Mouse (Mus musculus): ENCODE measurements around the gene Iqcb1.

The Iqcb1 gene

DNA sequence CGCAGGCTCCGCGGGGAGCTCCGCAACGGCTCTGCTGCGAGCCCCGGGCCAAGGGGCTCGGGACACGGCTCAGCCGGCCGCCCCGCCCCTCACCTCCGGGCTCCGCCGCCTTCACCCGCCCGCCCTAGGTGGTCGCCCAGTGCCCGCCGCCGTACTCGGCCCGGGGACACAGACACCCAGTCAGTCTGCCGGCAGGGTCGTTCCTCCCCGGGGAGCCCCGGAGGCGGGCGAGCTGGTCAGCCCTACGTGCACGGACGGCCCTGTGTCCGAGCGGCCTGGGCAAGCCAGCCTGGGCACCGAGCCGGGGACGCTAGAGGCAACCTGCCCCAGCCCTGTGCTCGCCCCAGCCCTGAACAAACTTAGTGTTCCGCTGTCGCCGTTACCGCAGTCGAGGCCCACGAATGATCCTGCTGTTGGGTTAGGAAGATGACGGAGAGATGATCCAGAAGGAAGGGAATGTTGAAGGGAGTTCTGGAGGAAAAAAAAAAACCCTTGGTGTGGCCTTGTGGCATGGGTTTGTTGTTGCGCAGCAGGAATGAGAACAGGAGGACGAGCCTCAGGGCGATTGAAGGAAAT is 47.2 kb downstream of the Iqcb1 start:
- peak; percentile 48 for DNase-seq (ENCODE audit: low spot score)

DNA sequence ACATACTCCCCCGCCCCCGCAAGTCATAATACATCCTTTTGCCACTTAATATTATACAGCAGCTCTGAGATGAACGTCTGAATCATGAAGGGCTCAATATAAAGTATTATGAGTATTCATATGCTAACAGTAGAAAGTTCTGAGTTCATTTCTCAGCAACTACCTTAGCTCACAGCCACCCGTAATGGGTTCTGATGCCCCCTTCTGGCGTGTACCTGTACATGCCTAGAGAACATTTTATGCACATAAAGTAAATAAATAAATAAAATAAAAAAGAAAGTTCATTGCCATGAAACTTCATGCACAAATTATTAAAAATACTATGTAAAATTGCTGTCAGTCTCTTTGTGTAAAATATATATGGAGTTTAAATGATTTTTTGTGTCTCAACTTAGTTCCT is 49.1 kb downstream of the Iqcb1 start:
- no peak for DNase-seq (ENCODE audit: low spot score)

DNA sequence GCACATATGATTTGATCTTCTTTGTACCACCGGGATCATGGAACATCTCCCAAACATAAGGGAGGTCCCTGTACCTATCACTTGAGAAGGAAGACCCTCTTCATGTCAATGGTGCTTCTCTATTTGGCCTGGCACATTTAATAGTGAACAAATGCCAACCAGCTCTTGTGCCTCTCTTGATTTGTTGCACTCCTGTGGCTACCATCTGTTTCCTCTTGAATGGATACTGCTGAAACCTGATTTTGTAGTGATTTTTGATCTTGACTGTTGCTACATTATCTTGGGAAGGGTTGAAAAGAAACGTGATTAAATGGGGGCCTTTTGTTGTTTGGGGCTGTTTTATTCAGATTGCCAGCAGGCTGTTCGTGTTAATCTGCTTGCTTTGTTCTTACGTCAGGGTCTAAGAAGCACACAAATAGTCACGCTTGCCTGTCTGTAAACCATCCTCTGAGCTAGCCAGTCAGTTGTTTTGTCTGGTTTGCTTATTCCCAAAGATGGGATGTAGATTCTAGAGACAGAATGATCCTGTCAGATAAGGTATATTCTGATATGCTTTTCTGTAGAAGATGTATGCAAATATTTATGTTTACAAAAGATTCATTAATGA is 54.7 kb downstream of the Iqcb1 start:
- DNase-seq (ENCODE audit: low spot score) = no peak

DNA sequence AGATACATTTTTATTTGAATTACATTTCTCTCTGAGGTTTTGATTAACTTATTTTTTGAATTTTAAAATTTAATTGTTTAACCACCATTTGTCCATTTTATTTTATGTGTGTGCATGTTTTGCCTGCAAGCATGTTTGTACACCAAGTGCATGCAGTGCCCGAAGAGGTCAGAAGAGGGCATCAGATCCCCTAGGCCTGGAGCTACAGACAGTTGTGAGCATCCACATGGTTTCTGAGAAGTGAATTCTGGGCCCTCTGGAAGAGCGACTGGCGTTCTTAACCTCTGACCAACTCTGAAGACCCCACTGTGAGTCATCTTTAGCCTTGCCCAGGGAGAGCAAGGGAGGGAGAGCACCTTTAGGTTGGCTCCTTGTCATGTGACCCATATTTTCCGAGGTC is 56.7 kb downstream of the Iqcb1 start:
- DNase-seq (ENCODE audit: low spot score) = no peak

DNA sequence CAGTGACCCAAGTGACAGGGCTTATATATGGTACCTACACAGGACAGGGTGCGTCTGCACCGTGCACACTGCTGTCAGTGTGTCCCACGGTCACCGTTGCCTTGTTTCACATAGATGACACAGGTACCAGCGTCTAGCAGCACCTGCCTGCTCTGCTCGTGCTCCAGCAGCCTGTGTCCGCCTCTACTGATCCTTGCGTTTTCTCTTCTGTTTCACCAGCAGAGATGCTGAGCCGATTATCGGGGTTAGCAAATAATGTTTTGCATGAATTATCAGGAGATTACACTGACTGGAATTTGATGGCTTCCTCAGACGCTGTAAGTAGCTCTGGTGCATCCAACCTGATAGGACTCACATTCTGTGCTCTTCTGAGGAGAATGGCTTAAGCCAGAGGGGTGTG is 57.7 kb downstream of the Iqcb1 start:
- DNase-seq (ENCODE audit: low spot score) = no peak

DNA sequence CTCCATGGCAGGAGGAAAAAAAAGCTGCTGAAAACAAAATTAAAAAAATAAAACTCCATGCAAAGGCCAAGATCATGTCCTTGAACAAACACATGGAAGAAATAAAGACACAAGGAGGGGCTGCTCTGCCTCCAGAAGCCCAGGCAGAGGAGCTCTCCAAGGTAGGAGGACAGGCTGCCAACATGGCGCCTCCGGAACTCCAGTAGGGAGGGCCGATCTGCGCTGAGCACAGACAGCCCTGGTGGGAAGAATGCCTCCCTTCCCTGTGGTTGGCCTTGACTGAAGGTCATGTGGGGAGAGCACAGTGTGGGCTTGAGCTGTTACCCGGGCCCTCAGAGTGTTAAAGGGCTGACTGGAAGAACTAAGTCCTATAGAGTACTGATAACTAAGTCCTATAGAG is 59.4 kb downstream of the Iqcb1 start:
- DNase-seq (ENCODE audit: low spot score) = no peak

DNA sequence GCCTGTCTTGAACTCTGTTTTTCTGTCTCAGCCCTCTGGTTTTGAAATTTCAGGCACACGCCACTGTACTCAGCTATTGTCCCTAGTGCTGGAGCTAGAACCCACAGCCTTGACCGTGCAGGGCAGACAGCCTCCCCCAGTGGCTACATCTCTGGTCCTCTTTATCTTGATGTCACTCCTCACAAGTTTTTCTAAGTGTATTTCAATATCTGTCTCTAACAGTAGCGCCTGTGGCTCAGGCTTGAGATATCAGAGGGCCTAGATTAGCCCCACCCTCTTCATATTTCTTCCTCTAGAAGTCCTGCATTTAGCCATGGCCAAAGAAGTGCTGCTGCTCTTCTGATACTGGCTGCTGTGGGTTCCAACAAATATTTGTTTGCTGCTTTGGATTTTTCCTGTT is 62.4 kb downstream of the Iqcb1 start:
- no peak for DNase-seq (ENCODE audit: low spot score)

DNA sequence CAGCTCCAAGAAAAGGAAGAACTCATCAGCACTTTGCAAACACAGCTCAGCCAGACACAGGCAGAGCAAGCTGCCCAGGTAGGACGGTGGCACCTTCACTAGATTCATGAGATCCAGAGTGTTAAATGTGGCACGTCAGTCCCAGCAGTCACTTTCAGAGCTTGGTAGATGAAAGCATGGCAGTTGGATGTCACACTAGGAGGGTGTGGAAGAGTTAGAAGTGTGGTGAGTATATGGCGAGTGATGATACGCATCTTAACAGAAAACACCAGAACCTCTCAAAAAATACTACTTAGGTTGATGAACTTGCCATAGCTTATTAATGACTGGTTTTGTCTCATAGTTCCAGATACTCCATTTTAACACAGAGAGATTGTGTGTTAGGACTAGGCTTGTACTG is 63.2 kb downstream of the Iqcb1 start:
- DNase-seq (ENCODE audit: low spot score) = no peak

DNA sequence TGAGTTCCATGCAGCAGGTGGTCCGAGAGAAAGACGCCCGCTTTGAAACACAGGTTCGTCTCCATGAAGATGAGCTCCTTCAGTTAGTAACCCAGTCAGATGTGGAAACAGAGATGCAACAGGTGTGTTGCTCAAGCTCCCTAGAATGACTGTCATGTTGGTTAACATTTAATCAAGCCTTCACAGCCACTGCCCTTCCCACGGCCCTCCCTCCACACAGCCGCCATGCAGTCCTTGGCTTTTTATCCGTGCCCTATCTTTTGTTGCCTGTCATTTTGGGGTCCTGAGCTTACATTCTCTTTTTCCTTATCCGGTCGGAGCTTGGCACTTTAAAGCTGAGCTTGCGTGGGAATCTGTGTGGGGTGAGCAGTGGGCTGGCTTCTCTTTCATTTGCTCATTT is 65.1 kb downstream of the Iqcb1 start:
- no peak for DNase-seq (ENCODE audit: low spot score)

DNA sequence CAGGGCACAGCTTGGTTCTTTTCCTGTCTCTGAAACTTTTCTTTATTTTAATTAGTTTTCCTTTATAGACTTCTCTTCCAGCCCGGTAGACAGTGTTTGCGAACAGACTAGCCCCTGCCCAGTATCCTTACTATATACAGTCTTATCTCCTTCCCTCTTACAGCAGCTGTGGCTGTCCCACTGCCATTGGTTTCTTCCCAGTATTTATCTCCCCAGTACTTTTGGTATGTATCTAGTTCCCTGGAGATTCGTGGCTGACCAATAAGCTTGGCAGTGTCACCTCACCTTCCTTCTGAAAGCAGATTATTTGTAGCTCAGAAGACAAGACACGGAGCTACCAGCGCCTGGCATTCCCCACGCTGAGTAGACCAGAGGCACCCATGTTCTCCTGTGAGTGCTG is 68.5 kb downstream of the Iqcb1 start:
- no peak for DNase-seq (ENCODE audit: low spot score)

DNA sequence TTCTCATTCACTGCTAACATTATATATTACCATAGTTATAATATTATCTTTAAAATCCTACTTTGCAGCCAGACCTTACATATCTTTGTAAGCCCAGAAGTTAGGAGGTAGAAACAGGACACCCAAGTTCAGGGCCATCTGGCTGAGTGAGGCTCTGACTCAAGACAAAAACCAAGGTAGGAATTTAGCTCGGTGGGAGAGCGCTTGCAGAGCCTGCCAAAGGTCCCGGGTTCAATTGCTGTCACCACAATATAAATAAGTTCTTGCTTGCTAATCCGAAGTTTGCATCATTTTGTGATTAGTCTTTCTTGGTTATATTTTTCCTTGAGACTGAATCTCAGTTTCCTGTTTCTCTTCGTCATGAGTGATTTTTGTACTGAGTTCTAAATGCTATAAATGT is 75.0 kb downstream of the Iqcb1 start:
- no peak for DNase-seq (ENCODE audit: low spot score)

DNA sequence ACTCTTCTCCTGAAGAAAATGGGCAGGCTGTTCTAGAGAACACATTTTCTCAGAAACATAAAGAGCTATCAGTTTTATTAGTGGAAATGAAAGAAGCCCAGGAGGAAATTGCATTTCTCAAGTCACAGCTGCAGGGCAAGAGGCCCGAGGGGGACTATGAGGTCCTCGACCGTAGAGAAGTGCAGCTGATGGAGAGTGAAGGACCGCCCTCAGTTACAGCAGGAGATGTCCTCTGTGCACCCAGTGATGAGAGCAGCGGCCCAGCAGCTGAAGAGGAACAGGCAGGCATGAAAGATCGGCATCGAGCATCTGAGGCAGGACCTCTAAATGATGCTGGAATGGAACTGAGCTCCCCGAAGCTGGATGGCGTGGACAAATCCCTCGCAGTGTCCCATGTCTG is 83.7 kb downstream of the Iqcb1 start:
- DNase-seq (ENCODE audit: low spot score) = no peak

DNA sequence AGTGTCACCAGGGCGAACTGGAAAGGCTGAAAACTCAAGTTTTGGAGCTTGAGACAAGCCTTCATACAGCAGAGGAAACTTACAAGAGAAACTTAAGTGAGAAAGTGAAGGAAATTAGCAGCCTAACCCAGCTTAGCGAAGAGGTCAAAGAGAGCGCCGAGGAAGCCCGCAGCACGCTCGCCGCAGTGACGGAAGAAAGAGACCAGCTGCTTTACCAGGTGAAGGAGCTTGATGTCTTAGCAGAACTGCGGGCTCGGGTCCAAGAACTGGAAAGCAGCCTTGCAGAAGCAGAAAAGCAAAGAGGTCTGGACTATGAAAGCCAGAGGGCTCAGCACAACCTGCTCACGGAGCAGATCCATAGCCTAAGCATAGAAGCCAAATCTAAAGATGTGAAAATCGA is 84.1 kb downstream of the Iqcb1 start:
- no peak for DNase-seq (ENCODE audit: low spot score)

DNA sequence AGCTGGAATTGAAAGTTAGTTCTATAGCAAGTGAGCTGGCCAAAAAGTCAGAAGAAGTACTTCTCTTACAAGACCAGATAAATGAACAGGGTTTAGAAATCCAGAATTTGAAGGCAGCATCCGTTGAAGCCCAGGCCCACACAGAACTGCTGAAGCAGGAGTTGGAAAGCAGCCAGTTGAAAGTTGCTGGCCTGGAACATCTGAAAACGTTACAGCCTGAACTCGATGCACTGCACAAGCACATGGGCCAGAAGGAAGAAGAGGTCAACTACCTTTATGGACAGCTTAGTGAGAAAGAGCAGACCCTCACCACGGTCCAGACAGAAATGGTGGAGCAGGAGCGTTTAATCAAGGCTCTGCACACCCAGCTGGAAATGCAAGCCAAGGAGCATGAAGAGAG is 86.0 kb downstream of the Iqcb1 start:
- DNase-seq (ENCODE audit: low spot score) = no peak

DNA sequence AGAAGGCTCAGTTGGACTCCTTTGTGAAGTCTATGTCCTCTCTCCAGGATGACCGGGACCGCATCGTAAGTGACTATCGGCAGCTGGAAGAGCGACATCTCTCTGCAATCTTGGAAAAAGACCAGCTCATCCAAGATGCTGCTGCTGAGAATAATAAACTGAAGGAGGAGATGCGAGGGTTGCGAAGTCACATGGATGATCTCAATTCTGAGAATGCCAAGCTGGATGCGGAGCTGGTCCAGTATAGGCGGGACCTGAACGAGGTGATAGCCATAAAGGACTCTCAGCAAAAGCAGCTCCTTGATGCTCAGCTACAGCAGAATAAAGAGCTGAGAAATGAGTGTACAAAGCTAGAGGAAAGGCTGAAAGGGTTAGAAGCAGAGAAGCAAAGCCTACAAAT is 90.3 kb downstream of the Iqcb1 start:
- no peak for DNase-seq (ENCODE audit: low spot score)

DNA sequence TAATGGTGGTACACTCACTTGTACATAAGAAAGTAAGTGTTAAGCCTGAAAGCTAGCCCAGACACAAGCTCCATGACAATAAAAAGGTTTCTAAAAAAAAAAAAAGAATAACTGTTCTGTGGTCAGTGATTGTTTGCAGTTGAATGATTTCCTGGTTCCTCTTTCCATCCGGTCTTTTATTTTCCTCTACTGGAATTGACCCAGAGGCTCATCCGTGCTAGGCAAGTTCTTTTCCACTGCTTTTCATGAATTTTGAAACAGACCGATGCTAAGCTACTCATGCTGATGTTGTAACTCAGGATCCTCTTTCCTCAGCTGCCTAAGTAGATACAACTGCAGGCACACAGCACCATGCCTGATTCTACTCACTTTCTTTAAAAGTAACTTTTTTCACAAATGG is 92.2 kb downstream of the Iqcb1 start:
- no peak for DNase-seq (ENCODE audit: low spot score)

DNA sequence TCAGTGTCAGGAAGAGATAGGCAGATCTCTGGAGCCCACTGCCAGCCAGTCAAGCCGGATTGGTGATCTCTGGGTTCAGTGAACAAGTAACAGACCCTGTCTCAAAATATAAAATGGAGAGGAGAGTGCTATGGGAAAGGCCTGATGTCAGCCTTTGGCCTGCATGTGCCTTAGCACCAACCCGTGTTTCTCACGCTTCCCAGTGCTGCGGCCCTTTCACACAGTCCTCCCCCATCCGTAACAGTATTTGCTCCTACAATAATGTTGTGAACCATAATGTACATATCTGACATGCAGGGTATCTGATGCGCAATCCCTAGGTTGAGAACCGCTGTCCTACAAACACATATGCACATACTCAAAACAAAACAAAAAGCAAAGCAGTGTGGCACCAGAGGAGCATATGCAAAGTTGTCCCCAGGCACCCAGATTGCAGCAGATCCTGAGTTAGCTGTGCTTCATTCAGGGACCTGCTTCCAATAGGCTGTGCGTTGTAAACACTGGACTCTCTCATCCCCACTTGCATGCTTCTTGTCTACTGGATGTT is 93.0 kb downstream of the Iqcb1 start:
- DNase-seq (ENCODE audit: low spot score) = no peak

DNA sequence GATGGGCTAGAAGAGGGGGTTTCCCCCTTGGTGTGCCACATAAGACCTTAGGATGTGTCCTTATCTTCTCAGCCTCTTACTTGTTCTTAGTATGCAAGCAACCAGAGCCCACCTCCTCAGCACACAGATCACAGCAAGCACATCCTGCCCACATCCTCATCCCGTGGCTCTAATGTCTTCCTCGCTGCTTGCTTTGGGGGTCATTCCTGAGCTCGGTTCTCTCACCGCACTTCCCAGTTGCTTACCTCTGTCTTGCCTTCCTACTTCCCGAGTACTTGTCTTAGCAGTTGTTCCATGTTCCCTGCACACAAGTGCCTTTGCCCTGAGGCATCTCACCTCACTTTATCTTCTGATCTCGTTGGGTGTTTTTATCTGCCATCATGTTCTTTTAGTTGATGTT is 93.8 kb downstream of the Iqcb1 start:
- no peak for DNase-seq (ENCODE audit: low spot score)
